Mouse (Mus musculus) thymus, postnatal 4 days (tissue): ENCODE data around the gene Olfr169.
"Not testable (repeated sequence)": the region's sequence is repeated elsewhere in the genome, so short reads cannot be mapped to it uniquely, and the experiment has no call there.

Source experiments
- DNase-seq: peaks from one replicate; pipeline ENCODE4 v3.0.0; 2021

Olfr169 gene

GRCm38 (mm10) chr16:19571709-19572108 is at the start of gene Olfr169:
Gene Olfr169, minus strand, starts transcription at chr16:19571809.
- not testable (repeated sequence) for DNase-seq

GRCm38 (mm10) chr16:19611782-19612181 is 40.2 kb upstream of the Olfr169 start, which contains the start of gene Olfr170:
Gene Olfr170, minus strand, starts transcription at chr16:19611882.
- not testable (repeated sequence) for DNase-seq

- DNase-seq = no peak
Measured at GRCm38 (mm10) chr16:19603166-19603565, 31.6 kb upstream of the Olfr169 start.

GRCm38 (mm10) chr16:19553429-19553828 is 18.2 kb downstream of the Olfr169 start:
- not testable (repeated sequence) for DNase-seq

GRCm38 (mm10) chr16:19552246-19552645 is 19.4 kb downstream of the Olfr169 start:
- DNase-seq = not testable (repeated sequence)

DNA sequence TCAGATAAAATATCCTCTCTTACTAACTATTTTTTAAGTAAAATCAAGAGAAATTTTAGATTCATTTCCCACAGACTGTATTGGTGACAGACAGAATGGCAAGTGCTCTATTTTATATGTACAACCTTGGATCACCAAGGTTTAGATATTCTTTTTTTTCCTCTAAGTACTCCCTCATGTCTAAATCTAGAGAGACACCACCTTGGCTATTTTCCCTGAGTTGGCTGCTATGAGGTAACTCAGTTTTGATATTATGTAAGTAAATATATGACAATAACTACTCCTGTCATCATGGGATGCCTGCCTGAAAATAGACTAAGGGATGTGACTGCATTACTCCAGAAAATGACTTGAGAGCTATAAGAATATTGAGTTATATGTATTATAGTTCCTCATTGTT is 36.2 kb downstream of the Olfr169 start, which contains the start of gene Olfr168:
TSS of gene Olfr168 (minus strand) at position 101 of the 400 bp plus-strand sequence.
- DNase-seq = no peak

DNA sequence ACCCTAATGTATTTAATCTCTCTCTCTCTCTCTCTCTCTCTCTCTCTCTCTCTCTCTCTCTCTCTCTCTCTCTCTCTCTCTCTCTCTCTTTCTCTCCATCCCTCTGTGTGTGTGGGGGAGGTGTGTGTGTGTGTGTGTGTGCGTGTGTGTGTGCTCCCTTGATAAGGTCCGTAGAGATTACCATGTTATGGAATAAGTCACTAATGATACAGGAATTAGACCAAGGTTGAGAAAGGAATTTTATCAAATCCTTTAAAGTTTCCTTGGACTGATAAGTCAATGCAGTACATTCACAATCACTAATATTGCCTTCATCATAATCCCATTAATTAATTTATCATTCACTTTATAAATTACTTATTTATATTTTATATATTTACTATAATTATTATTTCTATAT is 49.4 kb downstream of the Olfr169 start, which contains the start of gene Olfr167:
TSS of gene Olfr167 (minus strand) at position 101 of the 400 bp plus-strand sequence.
- no peak for DNase-seq
